Mouse (Mus musculus) thymus, postnatal 25 days (tissue): ENCODE data around the gene Zfhx3.

ENCODE experiments used
- DNase-seq: peaks from one replicate; pipeline ENCODE4 v3.0.0; 2022

Zfhx3 gene

GRCm38 (mm10) chr8:108973639-108974325 is 1031.3 kb downstream of the Zfhx3 start:
- DNase-seq = peak; percentile 23

GRCm38 (mm10) chr8:108977693-108978361 is 1035.4 kb downstream of the Zfhx3 start:
- DNase-seq = no peak

GRCm38 (mm10) chr8:108978362-108978750 is 1035.9 kb downstream of the Zfhx3 start:
- no peak for DNase-seq

- no peak for DNase-seq
These were observed 1042.5 kb downstream of the Zfhx3 start for GRCm38 (mm10) chr8:108984904-108985303.

GRCm38 (mm10) chr8:108989841-108990240 is 1047.4 kb downstream of the Zfhx3 start:
- DNase-seq = no peak

GRCm38 (mm10) chr8:108990537-108990936 is 1048.1 kb downstream of the Zfhx3 start:
- no peak for DNase-seq

- no peak for DNase-seq
These were observed 1049.0 kb downstream of the Zfhx3 start for GRCm38 (mm10) chr8:108991395-108991794.

- no peak for DNase-seq
These were observed 1051.3 kb downstream of the Zfhx3 start for GRCm38 (mm10) chr8:108993718-108994117.

- DNase-seq = no peak
These were observed 1051.7 kb downstream of the Zfhx3 start for GRCm38 (mm10) chr8:108994187-108994586.

GRCm38 (mm10) chr8:108994880-108995279 is 1052.4 kb downstream of the Zfhx3 start:
- DNase-seq = no peak

- no peak for DNase-seq
These were observed 1054.9 kb downstream of the Zfhx3 start for GRCm38 (mm10) chr8:108997334-108997733.

- DNase-seq = no peak
These were observed 1057.1 kb downstream of the Zfhx3 start for GRCm38 (mm10) chr8:108999297-109000249.

- no peak for DNase-seq
These were observed 1058.6 kb downstream of the Zfhx3 start for GRCm38 (mm10) chr8:109001031-109001430.

- DNase-seq = no peak
These were observed 1059.5 kb downstream of the Zfhx3 start for GRCm38 (mm10) chr8:109001923-109002322.

GRCm38 (mm10) chr8:109006986-109007385 is 1064.5 kb downstream of the Zfhx3 start:
- DNase-seq = no peak
